Mouse (Mus musculus) macrophage (primary cell): Measurements from ENCODE around the gene Alg9. TPM values are rescaled to one million over a fixed set of nuclear protein-coding genes. Genes with fewer than 3 reads are reported as not detected.
A peak's percentile ranks its signal among the peaks of the same experiment; 100 is the strongest.

ENCODE experiments used
- H3K27ac ChIP-seq: fragments of 350-480 bp; formaldehyde crosslinking; 2 replicates; pipeline ENCODE4 v1.9.0; 2021
- H3K36me3 ChIP-seq: fragments of 350-480 bp; formaldehyde crosslinking; 2 replicates; pipeline ENCODE4 v1.9.0; 2021; ENCODE audit errors: inconsistent target
- H3K4me3 ChIP-seq: fragments of 350-480 bp; formaldehyde crosslinking; 2 replicates; pipeline ENCODE4 v1.9.0; 2021; ENCODE audit errors: inconsistent target
- H3K79me2 ChIP-seq: fragments of 350-480 bp; formaldehyde crosslinking; 2 replicates; pipeline ENCODE4 v1.9.0; 2021; ENCODE audit errors: inconsistent target
- WGBS: methylation state at CpG from one replicate; pipeline ENCODE4 v1.1.7; 2026; ENCODE audit warnings: inconsistent platforms; ENCODE audit not compliant: missing documents; 5-methylcytosine and 5-hydroxymethylcytosine counted together
- polyA plus RNA-seq: library from polyadenylated mRNA; stranded (reverse); fragments of 250-400 nt; gene quantifications from 3 replicates; pipeline ENCODE4 v1.2.4, GENCODE M21; 2018; ENCODE audit warnings: inconsistent platforms

Alg9 gene
- polyA plus RNA-seq, 1 experiment from 2014 or later, result 15.5 TPM

GRCm38 (mm10) chr9:50847133-50847532 is 72.3 kb downstream of the Alg9 start:
- Histone ChIP-seq H3K27ac (no peak overlapping the region), H3K79me2 (no peaks in the 10 kb centered on the region), H3K36me3 (no peaks in the 10 kb centered on the region), H3K4me3 (no peak overlapping the region)
- WGBS, result 93% methylated on average over 6 of the region's 6 CpGs

GRCm38 (mm10) chr9:50847606-50848368 is 73.0 kb downstream of the Alg9 start:
- Histone ChIP-seq H3K27ac (no peak overlapping the region), H3K36me3 (no peaks in the 10 kb centered on the region), H3K79me2 (no peaks in the 10 kb centered on the region), H3K4me3 (no peak overlapping the region)
- 89% methylated on average over 12 of the region's 12 CpGs for WGBS

DNA sequence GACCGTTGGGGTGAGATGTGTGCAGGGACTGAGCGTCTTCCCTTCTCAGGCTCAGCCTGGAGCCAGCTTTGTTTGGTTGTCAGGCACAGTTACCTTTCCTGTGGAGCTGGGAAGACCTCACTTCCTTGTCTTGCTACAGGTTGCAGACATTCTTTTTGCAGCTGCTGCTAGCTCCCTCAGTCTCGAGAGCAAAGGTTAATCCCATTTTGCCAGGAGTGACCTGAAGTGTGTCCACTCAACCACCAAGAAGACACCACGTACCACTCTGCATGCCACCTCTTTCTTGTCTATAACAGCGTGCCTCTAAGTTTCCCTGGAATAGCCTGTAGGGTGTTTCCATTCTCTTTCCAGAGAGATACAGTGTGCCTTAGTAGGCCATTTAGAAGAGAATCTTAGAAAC is 74.0 kb downstream of the Alg9 start:
- no peak overlapping the region for H3K4me3 ChIP-seq
- no peaks in the 10 kb centered on the region for H3K79me2 ChIP-seq
- H3K36me3 ChIP-seq, result no peaks in the 10 kb centered on the region
- 85% methylated on average over 5 of the region's 5 CpGs for WGBS
- H3K27ac ChIP-seq, result no peak overlapping the region

DNA sequence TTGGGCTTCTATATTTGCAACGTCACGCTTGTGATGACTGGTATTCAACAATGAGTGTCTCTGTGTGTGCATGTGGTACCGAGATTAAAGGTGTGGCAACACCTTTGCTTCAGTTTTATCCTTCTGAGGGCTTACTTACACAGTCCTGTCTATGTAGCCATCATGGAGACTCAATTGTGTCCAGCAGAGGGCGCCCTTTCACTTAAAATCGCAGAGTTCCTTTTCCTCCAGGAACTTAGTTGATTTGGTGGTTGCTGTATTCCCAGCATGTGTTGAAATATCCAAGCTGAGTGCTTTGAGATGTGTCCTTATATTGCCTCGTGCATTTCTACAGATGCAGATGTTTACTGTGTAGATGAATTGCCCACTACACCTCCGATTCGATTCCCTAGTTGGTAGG is 74.4 kb downstream of the Alg9 start:
- H3K79me2 ChIP-seq, result no peaks in the 10 kb centered on the region
- H3K36me3 ChIP-seq, result no peaks in the 10 kb centered on the region
- H3K27ac ChIP-seq, result no peak overlapping the region
- WGBS, result 8% methylated on average over 8 of the region's 8 CpGs
- no peak overlapping the region for H3K4me3 ChIP-seq

DNA sequence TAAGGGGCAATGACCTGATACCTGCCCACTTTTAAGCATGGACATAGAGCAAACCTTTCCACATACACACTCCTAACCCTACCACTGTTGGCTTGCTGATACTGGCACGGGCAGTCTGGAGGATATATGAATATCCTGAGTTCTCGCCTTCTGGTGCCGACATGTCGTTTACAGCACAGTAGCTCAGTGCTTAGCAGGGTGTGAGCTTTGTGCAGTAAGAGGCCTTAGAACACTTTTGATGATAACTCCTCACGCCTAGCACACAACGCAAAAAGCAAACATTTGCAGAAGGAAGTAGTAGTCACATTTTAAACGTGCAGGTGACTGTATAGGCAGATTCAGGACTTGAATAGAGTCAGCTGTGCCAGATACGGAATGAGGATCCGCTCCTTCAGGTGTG is 74.9 kb downstream of the Alg9 start:
- no peak overlapping the region for H3K27ac ChIP-seq
- no peaks in the 10 kb centered on the region for H3K79me2 ChIP-seq
- no peaks in the 10 kb centered on the region for H3K36me3 ChIP-seq
- H3K4me3 ChIP-seq, result no peak overlapping the region
- WGBS, result 21% methylated on average over 9 of the region's 9 CpGs

DNA sequence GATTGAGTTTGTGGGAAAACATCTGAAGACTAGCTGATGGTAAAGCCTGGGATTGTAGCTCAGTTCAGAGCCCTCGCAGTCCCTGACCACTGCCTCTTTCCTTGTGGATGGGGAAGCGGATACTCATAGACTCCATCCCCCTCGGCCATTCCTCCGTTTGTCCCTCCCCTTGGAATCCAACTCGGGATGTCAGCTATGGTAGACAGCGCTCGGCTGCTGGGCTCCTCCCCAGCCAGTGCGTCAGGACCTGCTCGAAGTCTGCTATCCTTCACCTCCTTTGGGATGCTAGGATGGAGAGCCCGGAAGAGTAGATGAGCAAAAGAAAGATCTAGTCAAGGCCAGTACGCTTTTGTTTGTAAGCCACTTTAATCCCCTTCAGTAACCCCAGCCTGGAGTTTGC is 75.5 kb downstream of the Alg9 start:
- no peaks in the 10 kb centered on the region for H3K36me3 ChIP-seq
- H3K79me2 ChIP-seq, result no peaks in the 10 kb centered on the region
- H3K27ac ChIP-seq, result no peak overlapping the region
- WGBS, result 20% methylated on average over 11 of the region's 11 CpGs
- no peak overlapping the region for H3K4me3 ChIP-seq

- Histone ChIP-seq H3K36me3 (no peaks in the 10 kb centered on the region), H3K4me3 (no peak overlapping the region), H3K79me2 (no peaks in the 10 kb centered on the region), H3K27ac (no peak overlapping the region)
- WGBS, result 12% methylated on average over 8 of the region's 8 CpGs
Measured at GRCm38 (mm10) chr9:50850713-50851112, 75.9 kb downstream of the Alg9 start.

DNA sequence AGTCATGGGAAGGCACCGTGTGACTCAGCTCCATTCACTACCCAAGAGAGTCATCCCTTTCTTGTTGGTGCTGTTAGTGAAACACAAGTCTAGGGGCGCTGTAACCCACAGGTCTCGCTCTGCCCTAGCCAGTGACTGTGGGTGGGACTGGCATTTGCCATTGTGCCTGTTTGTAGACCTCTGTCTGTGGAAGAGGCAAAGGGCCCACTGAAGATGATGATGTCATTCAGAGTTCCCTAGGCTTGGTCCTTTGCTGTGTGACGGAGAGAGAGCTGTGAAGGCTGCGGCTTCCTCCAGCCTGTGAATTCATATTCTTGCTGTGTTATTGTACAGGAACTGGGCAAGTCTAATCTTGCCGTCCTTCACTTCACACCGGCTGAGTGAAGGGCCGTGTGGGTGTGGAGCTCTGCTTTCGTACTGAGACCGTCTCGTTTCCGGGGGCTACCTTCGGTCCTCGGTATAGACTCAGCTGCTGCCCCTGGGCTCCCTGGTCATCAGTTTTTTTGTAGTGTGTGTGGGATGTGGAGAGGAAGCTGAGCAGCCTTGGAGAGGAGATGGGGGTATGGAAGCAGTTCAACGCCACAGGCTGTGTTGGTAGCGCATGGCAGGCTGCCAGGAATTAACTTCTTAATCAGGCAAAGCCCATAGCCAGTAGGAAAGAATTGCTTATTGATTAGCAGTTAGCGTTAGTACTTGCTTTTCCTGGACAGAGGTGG is 78.0 kb downstream of the Alg9 start:
- no peaks in the 10 kb centered on the region for H3K36me3 ChIP-seq
- H3K4me3 ChIP-seq, result no peak overlapping the region
- 19% methylated on average over 17 of the region's 17 CpGs for WGBS
- no peak overlapping the region for H3K27ac ChIP-seq
- peaks cover 1% of the 10 kb centered on the region; the same call in 1 of the 2 replicates for H3K79me2 ChIP-seq

DNA sequence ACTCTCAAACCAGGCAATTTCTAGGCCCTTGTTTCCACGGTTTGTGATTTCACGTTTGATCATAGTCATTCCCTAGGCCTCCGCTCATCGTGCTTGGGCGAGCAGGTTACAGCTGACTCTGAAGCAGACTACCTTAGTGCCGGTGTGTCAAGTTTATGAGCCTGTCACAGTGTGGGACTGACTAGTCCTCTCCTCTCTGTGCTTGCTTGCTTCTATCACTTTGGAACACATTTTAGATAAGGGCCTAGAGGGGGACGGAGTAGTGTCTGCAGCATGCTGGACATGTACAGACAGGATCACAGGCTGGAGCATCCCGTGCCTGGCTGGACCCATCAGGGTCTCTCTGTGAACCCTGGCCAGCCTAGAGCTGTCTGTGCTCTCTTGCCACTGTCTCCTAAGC is 79.6 kb downstream of the Alg9 start:
- H3K4me3 ChIP-seq, result no peak overlapping the region

GRCm38 (mm10) chr9:50855133-50855766 is 80.4 kb downstream of the Alg9 start:
- Histone ChIP-seq H3K79me2 (peaks cover 5% of the 10 kb centered on the region; the same call in 1 of the 2 replicates), H3K36me3 (no peaks in the 10 kb centered on the region; the same call in 1 of the 2 replicates), H3K4me3 (no peak overlapping the region), H3K27ac (no peak overlapping the region)
- WGBS, result 96% methylated on average over 5 of the region's 5 CpGs

More for the DNA sequence above, 79.6 kb downstream of the Alg9 start:
- WGBS, result 97% methylated on average over 8 of the region's 8 CpGs
- H3K36me3 ChIP-seq, result no peaks in the 10 kb centered on the region
- H3K27ac ChIP-seq, result no peak overlapping the region
- peaks cover 5% of the 10 kb centered on the region; the same call in 1 of the 2 replicates for H3K79me2 ChIP-seq

DNA sequence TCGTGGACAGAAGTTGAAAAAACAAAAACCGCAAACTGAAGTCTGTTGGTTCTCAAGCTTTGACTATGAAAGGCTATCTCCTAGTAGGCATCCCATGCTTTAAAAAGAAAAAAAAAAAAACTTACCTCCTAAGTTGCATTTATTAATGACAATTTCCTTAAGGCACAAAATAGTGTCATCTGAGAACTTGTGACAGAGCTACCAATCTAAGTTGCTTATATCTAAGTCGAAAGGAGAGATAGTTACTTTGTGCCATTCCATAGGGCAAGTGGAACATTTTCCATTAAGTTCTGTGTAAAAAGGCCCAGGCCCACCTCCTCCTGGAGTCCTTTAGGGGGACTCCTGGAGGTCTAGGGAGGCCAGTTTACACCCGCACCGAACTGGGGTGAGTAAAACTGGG is 81.0 kb downstream of the Alg9 start:
- Histone ChIP-seq H3K27ac (no peak overlapping the region), H3K79me2 (peaks cover 5% of the 10 kb centered on the region; the same call in 1 of the 2 replicates), H3K4me3 (no peak overlapping the region), H3K36me3 (no peaks in the 10 kb centered on the region; the same call in 1 of the 2 replicates)
- WGBS, result 85% methylated on average over 5 of the region's 5 CpGs

- WGBS, result 1% methylated on average over 30 of the region's 45 CpGs
- Histone ChIP-seq H3K79me2 (peaks cover 5% of the 10 kb centered on the region; the same call in 1 of the 2 replicates), H3K27ac (no peak overlapping the region), H3K36me3 (peaks cover 4% of the 10 kb centered on the region), H3K4me3 (peak overlapping the region; percentile 39)
Measured at GRCm38 (mm10) chr9:50856341-50857081, 81.7 kb downstream of the Alg9 start.

- H3K27ac ChIP-seq, result no peak overlapping the region
- H3K4me3 ChIP-seq, result peak overlapping the region; percentile 39
- peaks cover 5% of the 10 kb centered on the region; the same call in 1 of the 2 replicates for H3K79me2 ChIP-seq
- H3K36me3 ChIP-seq, result peaks cover 10% of the 10 kb centered on the region
- under 1% methylated on average over 45 of the region's 46 CpGs for WGBS
Measured at GRCm38 (mm10) chr9:50857082-50857641, 82.3 kb downstream of the Alg9 start.

DNA sequence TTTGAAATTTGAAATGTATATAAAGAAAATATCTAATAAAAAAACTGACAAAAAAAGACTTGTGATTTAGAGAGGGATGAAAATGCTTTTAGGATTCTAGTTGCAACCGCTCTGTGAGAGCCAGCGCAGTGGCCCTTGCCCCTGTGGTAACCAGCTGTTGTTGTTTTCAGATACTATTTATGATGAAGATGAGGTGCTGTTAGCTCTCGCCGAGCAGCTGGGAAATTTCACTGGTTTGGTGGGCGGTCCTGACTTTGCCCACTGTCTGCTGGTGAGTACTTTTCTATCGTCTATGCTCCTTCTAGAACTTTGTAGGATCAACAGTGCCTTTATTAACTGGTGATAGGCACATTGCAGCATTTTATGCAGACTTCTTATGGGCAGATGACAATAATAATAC is 83.9 kb downstream of the Alg9 start:
- peaks cover 5% of the 10 kb centered on the region; the same call in 1 of the 2 replicates for H3K79me2 ChIP-seq

More for the DNA sequence above, 83.9 kb downstream of the Alg9 start:
- WGBS, result 99% methylated on average over 6 of the region's 6 CpGs
- Histone ChIP-seq H3K36me3 (peaks cover 23% of the 10 kb centered on the region), H3K27ac (no peak overlapping the region), H3K4me3 (no peak overlapping the region)
